Mouse (Mus musculus) limb, embryonic 15.5 days (tissue): ENCODE measurements around the gene Tcea3. TPM values are rescaled to one million over a fixed set of nuclear protein-coding genes. Genes with fewer than 3 reads are reported as not detected.

Experiments used
- ATAC-seq: fragments of 200-750 bp; cut with Nextera tagmentation; 2 replicates; pipeline ENCODE4 v1.8.0; 2017; ENCODE audit warnings: low read depth, moderate TSS enrichment; ENCODE audit not compliant: insufficient number of reproducible peaks, low FRiP score, low TSS enrichment
- H3K27ac ChIP-seq: fragments of 300-500 bp; sonication (generic); 2 replicates; pipeline ENCODE4 v1.5.1; 2015; ENCODE audit warnings: moderate library complexity, mild to moderate bottlenecking, inconsistent platforms
- H3K27me3 ChIP-seq: fragments of 300-500 bp; sonication (generic); 2 replicates; pipeline ENCODE4 v1.6.1; 2015; ENCODE audit warnings: inconsistent platforms
- H3K36me3 ChIP-seq: fragments of 300-500 bp; sonication (generic); 2 replicates; pipeline ENCODE4 v1.6.1; 2015; ENCODE audit warnings: inconsistent platforms
- H3K4me1 ChIP-seq: fragments of 300-500 bp; sonication (generic); 2 replicates; pipeline ENCODE4 v1.6.1; 2015; ENCODE audit warnings: inconsistent platforms
- H3K4me2 ChIP-seq: fragments of 300-500 bp; sonication (generic); 2 replicates; pipeline ENCODE4 v1.6.1; 2015; ENCODE audit warnings: mild to moderate bottlenecking, inconsistent platforms
- H3K4me3 ChIP-seq: fragments of 300-500 bp; sonication (generic); 2 replicates; pipeline ENCODE4 v1.5.1; 2015; ENCODE audit warnings: mild to moderate bottlenecking, inconsistent platforms
- H3K9ac ChIP-seq: fragments of 300-500 bp; sonication (generic); 2 replicates; pipeline ENCODE4 v1.6.1; 2015; ENCODE audit warnings: inconsistent platforms
- H3K9me3 ChIP-seq: fragments of 300-500 bp; sonication (generic); 2 replicates; pipeline ENCODE4 v1.6.1; 2016; ENCODE audit warnings: inconsistent platforms
- WGBS: fragments of 180-500 bp; shearing (Covaris S2); methylation state at CpG from one replicate; pipeline ENCODE4 v1.1.7; 2015; 5-methylcytosine and 5-hydroxymethylcytosine counted together
- polyA plus RNA-seq: library from polyadenylated mRNA; unstranded; fragments of >200 nt; fragmentation: Nextera tagmentation; extraction: Ambion mirVana; gene quantifications from 2 replicates; pipeline ENCODE4 v1.2.1, GENCODE M21; 2015

Gene Tcea3
- polyA plus RNA-seq, 1 experiment from 2014 or later: 20.6 TPM

- no peak for ATAC-seq
- H3K27me3 ChIP-seq: no peaks in the 10 kb centered on the region
- peak overlapping the region; percentile 85 for H3K27ac ChIP-seq
- peak overlapping the region; percentile 67 for H3K4me2 ChIP-seq
- H3K36me3 ChIP-seq: no peaks in the 10 kb centered on the region
- 2% methylated on average over 11 of the region's 11 CpGs for WGBS
- no peaks in the 10 kb centered on the region for H3K9me3 ChIP-seq
- peaks cover 24% of the 10 kb centered on the region for H3K4me1 ChIP-seq
- H3K9ac ChIP-seq: peak overlapping the region; percentile 48; the same call in 1 of the 2 replicates
- H3K4me3 ChIP-seq: peak overlapping the region; percentile 99
Observed at GRCm38 (mm10) chr4:136309780-136310179, 62.3 kb downstream of the Tcea3 start.

DNA sequence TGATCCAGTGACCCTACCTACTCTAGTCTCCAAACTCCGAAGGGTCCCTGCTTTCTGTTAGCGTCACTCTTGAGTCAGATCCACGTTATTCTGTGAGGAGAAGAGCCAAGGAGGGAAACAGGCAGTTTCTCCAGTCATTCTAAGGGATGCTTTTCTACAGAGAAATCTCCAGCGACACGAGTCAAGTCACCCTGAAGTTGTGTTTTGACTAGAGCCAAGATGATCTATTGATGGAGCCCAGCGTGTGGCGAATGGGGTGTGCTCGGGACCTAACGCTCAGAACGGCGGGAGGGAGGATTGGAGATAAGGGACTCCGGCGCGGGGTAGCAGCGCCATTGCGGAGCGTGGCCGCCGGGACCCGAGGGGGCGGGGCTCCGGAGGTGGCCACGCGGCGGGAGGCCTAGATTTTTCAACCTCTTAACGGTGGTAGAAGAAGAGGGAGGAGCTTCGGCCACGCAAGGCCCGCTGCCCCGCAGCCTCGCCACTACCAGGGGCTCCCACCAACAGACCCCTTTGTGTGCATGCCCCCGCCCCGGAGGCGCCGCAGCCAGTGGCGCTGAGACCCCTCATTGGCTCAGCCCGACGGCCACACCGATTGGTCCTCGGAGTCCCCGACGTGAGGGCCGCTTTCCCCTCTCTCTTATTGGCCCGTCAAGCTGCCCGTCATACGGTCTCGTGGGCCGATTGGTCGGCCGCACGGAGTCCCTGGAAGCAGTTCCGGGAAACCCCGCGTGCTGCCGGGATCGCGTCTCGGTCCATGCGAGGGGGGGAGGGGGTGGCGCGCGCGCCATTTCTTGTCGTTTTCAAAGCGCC, 62.9 kb downstream of the Tcea3 start, which contains the start of gene Hnrnpr:
Gene Hnrnpr, plus strand, starts transcription at position 714 of the 813 bp plus-strand sequence.
- Histone ChIP-seq H3K36me3 (no peaks in the 10 kb centered on the region), H3K4me3 (peak within 1 kb of the TSS; percentile 99), H3K27ac (peak within 1 kb of the TSS; percentile 98), H3K27me3 (no peaks in the 10 kb centered on the region), H3K4me2 (peak within 1 kb of the TSS; percentile 67), H3K9ac (peak within 1 kb of the TSS; percentile 99), H3K9me3 (no peaks in the 10 kb centered on the region), H3K4me1 (peaks cover 24% of the 10 kb centered on the region)
- WGBS: under 1% methylated on average over 65 of the region's 65 CpGs
- ATAC-seq: peak; percentile 99

- peak overlapping the region; percentile 98 for H3K27ac ChIP-seq
- peak overlapping the region; percentile 99 for H3K9ac ChIP-seq
- no peaks in the 10 kb centered on the region for H3K27me3 ChIP-seq
- under 1% methylated on average over 76 of the region's 81 CpGs for WGBS
- peaks cover 2% of the 10 kb centered on the region; the same call in 1 of the 2 replicates for H3K36me3 ChIP-seq
- H3K4me3 ChIP-seq: peak overlapping the region; percentile 99
- peaks cover 24% of the 10 kb centered on the region for H3K4me1 ChIP-seq
- peak overlapping the region; percentile 50 for H3K4me2 ChIP-seq
- no peaks in the 10 kb centered on the region for H3K9me3 ChIP-seq
- peak; percentile 50; the same call in 1 of the 2 replicates for ATAC-seq
Observed at GRCm38 (mm10) chr4:136311042-136311999, 63.8 kb downstream of the Tcea3 start.

GRCm38 (mm10) chr4:136312616-136313015, 65.1 kb downstream of the Tcea3 start:
- ATAC-seq: no peak
- peak overlapping the region; percentile 50 for H3K4me2 ChIP-seq
- no peak overlapping the region for H3K9ac ChIP-seq
- no peak overlapping the region for H3K27ac ChIP-seq
- peaks cover 6% of the 10 kb centered on the region; the same call in 1 of the 2 replicates for H3K36me3 ChIP-seq
- H3K4me1 ChIP-seq: peaks cover 24% of the 10 kb centered on the region
- peak overlapping the region; percentile 99 for H3K4me3 ChIP-seq
- 5% methylated on average over 4 of the region's 4 CpGs for WGBS
- no peaks in the 10 kb centered on the region for H3K9me3 ChIP-seq
- H3K27me3 ChIP-seq: no peaks in the 10 kb centered on the region

DNA sequence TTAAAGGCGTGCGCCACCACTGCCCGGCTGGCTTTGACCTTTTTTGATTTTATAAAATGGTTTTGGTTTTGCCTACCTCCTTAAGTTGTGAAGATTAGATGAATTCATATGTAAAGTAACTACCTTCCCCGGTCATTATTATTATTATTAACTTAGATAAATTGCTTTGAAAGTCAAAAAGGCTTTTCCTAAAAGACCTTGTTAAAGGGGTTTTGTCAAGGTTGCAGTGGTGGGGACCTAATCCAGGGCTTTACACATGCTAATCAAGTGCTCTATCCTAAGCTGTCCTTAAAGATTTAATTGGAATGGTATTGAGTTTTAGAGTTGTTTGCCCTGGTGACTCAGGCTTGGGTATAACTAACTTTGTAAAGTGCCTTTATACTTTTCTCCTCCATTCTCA, 70.1 kb downstream of the Tcea3 start:
- no peak for ATAC-seq
- Histone ChIP-seq H3K36me3 (peaks cover 45% of the 10 kb centered on the region), H3K4me1 (peaks cover 12% of the 10 kb centered on the region), H3K4me3 (no peak overlapping the region), H3K9me3 (no peaks in the 10 kb centered on the region), H3K27ac (no peak overlapping the region), H3K9ac (no peak overlapping the region), H3K27me3 (no peaks in the 10 kb centered on the region), H3K4me2 (no peak overlapping the region)
- 90% methylated on average over 4 of the region's 4 CpGs for WGBS

DNA sequence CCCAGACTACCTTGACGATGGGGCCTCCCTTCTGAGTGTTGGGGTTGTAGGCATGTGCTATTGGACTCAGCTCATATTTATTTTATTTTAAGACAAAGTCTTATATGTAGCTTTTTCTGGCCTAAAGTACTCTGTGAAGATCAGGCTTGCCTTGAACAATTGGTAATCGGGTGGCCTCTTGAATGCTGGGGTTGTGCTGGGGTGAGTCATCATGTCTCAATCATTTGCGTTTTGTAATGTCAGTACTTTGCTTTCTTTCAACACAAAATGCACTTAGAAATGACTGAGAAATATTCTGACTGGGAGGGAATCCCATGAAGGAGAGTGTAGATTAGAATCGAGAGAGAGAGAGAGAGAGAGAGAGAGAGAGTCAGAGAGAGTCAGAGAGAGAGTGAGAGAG, 72.5 kb downstream of the Tcea3 start:
- H3K27me3 ChIP-seq: no peaks in the 10 kb centered on the region
- H3K9ac ChIP-seq: no peak overlapping the region
- H3K9me3 ChIP-seq: no peaks in the 10 kb centered on the region
- WGBS: 84% methylated on average over 4 of the region's 4 CpGs
- ATAC-seq: no peak
- H3K4me3 ChIP-seq: no peak overlapping the region
- H3K27ac ChIP-seq: no peak overlapping the region
- no peaks in the 10 kb centered on the region for H3K4me1 ChIP-seq
- no peak overlapping the region for H3K4me2 ChIP-seq
- H3K36me3 ChIP-seq: peaks cover 61% of the 10 kb centered on the region

- Histone ChIP-seq H3K9ac (no peak overlapping the region), H3K4me2 (no peak overlapping the region), H3K27ac (no peak overlapping the region), H3K4me1 (no peaks in the 10 kb centered on the region), H3K36me3 (peaks cover 57% of the 10 kb centered on the region), H3K4me3 (no peak overlapping the region), H3K9me3 (no peaks in the 10 kb centered on the region), H3K27me3 (no peaks in the 10 kb centered on the region)
- no peak for ATAC-seq
- WGBS: 45% methylated on average over 2 of the region's 2 CpGs
Observed at GRCm38 (mm10) chr4:136324226-136324625, 76.7 kb downstream of the Tcea3 start.

Other genes starting within 250 kb of the Tcea3 start
- 47.0 and 47.7 TPM in 2 replicates for gene Eloa, start 226.0 kb upstream of the Tcea3 start, polyA plus RNA-seq
- gene Rpl11, start 194.3 kb upstream of the Tcea3 start, polyA plus RNA-seq: 425 and 483 TPM in 2 replicates
- gene Id3, start 104.2 kb upstream of the Tcea3 start, polyA plus RNA-seq: 488 and 490 TPM in 2 replicates
- gene E2f2, start 75.3 kb upstream of the Tcea3 start, polyA plus RNA-seq: 10.0 and 14.5 TPM in 2 replicates
- gene Asap3, start 41.4 kb upstream of the Tcea3 start, polyA plus RNA-seq: 15.4 and 19.0 TPM in 2 replicates
- gene Zfp46, start 37.0 kb downstream of the Tcea3 start, polyA plus RNA-seq: 25.0 and 25.9 TPM in 2 replicates
- gene Hnrnpr, start 63.2 kb downstream of the Tcea3 start, polyA plus RNA-seq: 160 and 164 TPM in 2 replicates
- gene Htr1d, start 175.8 kb downstream of the Tcea3 start, polyA plus RNA-seq: 1.2 and 1.4 TPM in 2 replicates
- gene 6030445D17Rik, start 214.5 kb downstream of the Tcea3 start, polyA plus RNA-seq: 0.32 and 0.46 TPM in 2 replicates
- gene Luzp1, start 222.0 kb downstream of the Tcea3 start, polyA plus RNA-seq: 128 and 132 TPM in 2 replicates